Mouse (Mus musculus) forebrain, embryonic 11.5 days (tissue): ENCODE measurements around the gene Krtap1-3. TPM values are rescaled to one million over a fixed set of nuclear protein-coding genes. Genes with fewer than 3 reads are reported as not detected.

Experiments
- ATAC-seq: fragments of 200-750 bp; cut with Nextera tagmentation; replicated peaks from 2 replicates; pipeline ENCODE4 v1.8.0; 2017; ENCODE audit warnings: moderate TSS enrichment; ENCODE audit not compliant: low FRiP score
- DNase-seq: peaks from one replicate; pipeline ENCODE4 v3.0.0-alpha.2; 2017; ENCODE audit warnings: low spot score
- H3K27ac ChIP-seq: fragments of 300-500 bp; sonication (generic); 2 replicates; pipeline ENCODE4 v1.5.1; 2014; ENCODE audit warnings: low read depth, low read length
- H3K27me3 ChIP-seq: fragments of 300-500 bp; sonication (generic); 2 replicates; pipeline ENCODE4 v1.6.1; 2014; ENCODE audit warnings: mild to moderate bottlenecking, low read length, mixed read lengths; ENCODE audit not compliant: control insufficient read depth, insufficient read depth
- H3K36me3 ChIP-seq: fragments of 300-500 bp; sonication (generic); 2 replicates; pipeline ENCODE4 v1.6.1; 2014; ENCODE audit warnings: mild to moderate bottlenecking, low read length, moderate library complexity, mixed read lengths; ENCODE audit not compliant: control insufficient read depth, insufficient read depth
- H3K4me1 ChIP-seq: fragments of 300-500 bp; sonication (generic); replicated peaks from 2 replicates; pipeline ENCODE4 v1.6.1; 2014; ENCODE audit warnings: low read length, mixed read lengths; ENCODE audit not compliant: control insufficient read depth, insufficient read depth
- H3K4me2 ChIP-seq: fragments of 300-500 bp; sonication (generic); 2 replicates; pipeline ENCODE4 v1.6.1; 2014; ENCODE audit warnings: low read depth, mild to moderate bottlenecking, low read length, moderate library complexity, mixed read lengths; ENCODE audit not compliant: severe bottlenecking
- H3K4me3 ChIP-seq: fragments of 300-500 bp; sonication (generic); 2 replicates; pipeline ENCODE4 v1.5.1; 2014; ENCODE audit warnings: low read depth, low read length
- H3K9ac ChIP-seq: fragments of 300-500 bp; sonication (generic); 2 replicates; pipeline ENCODE4 v1.6.1; 2014; ENCODE audit warnings: low read length
- H3K9me3 ChIP-seq: fragments of 300-500 bp; sonication (generic); 2 replicates; pipeline ENCODE4 v1.6.1; 2016; ENCODE audit warnings: low read length, mixed read lengths; ENCODE audit not compliant: control insufficient read depth
- polyA plus RNA-seq: library from polyadenylated mRNA; unstranded; fragments of >200 nt; fragmentation: Nextera tagmentation; extraction: Ambion mirVana; gene quantifications from 2 replicates; pipeline ENCODE4 v1.2.1, GENCODE M21; 2014

Gene Krtap1-3
- polyA plus RNA-seq, 1 experiment from 2014 or later: not detected

- no peaks in the 10 kb centered on the region for H3K27me3 ChIP-seq
- H3K9me3 ChIP-seq: no peaks in the 10 kb centered on the region
- no peak overlapping the region for H3K4me3 ChIP-seq
- H3K36me3 ChIP-seq: no peaks in the 10 kb centered on the region
- DNase-seq: no peak
- no peak for ATAC-seq
- H3K4me2 ChIP-seq: no peak overlapping the region
- H3K27ac ChIP-seq: no peak overlapping the region
- H3K9ac ChIP-seq: no peak overlapping the region
- no peaks in the 10 kb centered on the region for H3K4me1 ChIP-seq
Observed at GRCm38 (mm10) chr11:99547892-99548291, 43.2 kb downstream of the Krtap1-3 start.

Other genes starting within 250 kb of the Krtap1-3 start
- gene Krt27, start 240.2 kb downstream of the Krtap1-3 start, polyA plus RNA-seq: not detected in 2 replicates
- 0.32 and 0.45 TPM in 2 replicates for gene Krt28, start 216.4 kb downstream of the Krtap1-3 start, polyA plus RNA-seq
- 26.8 and 28.3 TPM in 2 replicates for gene Krt10, start 202.0 kb downstream of the Krtap1-3 start, polyA plus RNA-seq
- 0.09 TPM in 1 of 2 replicates, not detected in the other for gene Krt12, start 169.1 kb downstream of the Krtap1-3 start, polyA plus RNA-seq
- 0.51 and 0.59 TPM in 2 replicates for gene Krt20, start 153.2 kb downstream of the Krtap1-3 start, polyA plus RNA-seq
- not detected in 2 replicates for gene Krt23, start 98.2 kb downstream of the Krtap1-3 start, polyA plus RNA-seq
- gene Krt39, start 70.0 kb downstream of the Krtap1-3 start, polyA plus RNA-seq: not detected in 2 replicates
- gene Krt40, start 48.2 kb downstream of the Krtap1-3 start, polyA plus RNA-seq: not detected in 2 replicates
- not detected in 2 replicates for gene Krtap3-3, start 40.5 kb downstream of the Krtap1-3 start, polyA plus RNA-seq
- gene Krtap3-2, start 34.5 kb downstream of the Krtap1-3 start, polyA plus RNA-seq: not detected in 2 replicates
- not detected in 2 replicates for gene Gm11939, start 31.9 kb downstream of the Krtap1-3 start, polyA plus RNA-seq
- not detected in 2 replicates for gene Krtap3-1, start 24.7 kb downstream of the Krtap1-3 start, polyA plus RNA-seq
- not detected in 2 replicates for gene Krtap1-5, start 10.3 kb downstream of the Krtap1-3 start, polyA plus RNA-seq
- not detected in 2 replicates for gene Krtap1-4, start 7.7 kb downstream of the Krtap1-3 start, polyA plus RNA-seq
- not detected in 2 replicates for gene Krtap9-3, start 6.8 kb upstream of the Krtap1-3 start, polyA plus RNA-seq
- gene Gm11938, start 12.0 kb upstream of the Krtap1-3 start, polyA plus RNA-seq: not detected in 2 replicates
- not detected in 2 replicates for gene Gm11937, start 18.9 kb upstream of the Krtap1-3 start, polyA plus RNA-seq
- not detected in 2 replicates for gene Krtap2-4, start 23.5 kb upstream of the Krtap1-3 start, polyA plus RNA-seq
- gene Gm11562, start 29.1 kb upstream of the Krtap1-3 start, polyA plus RNA-seq: not detected in 2 replicates
- not detected in 2 replicates for gene Krtap4-1, start 36.9 kb upstream of the Krtap1-3 start, polyA plus RNA-seq
- gene Krtap4-2, start 43.7 kb upstream of the Krtap1-3 start, polyA plus RNA-seq: not detected in 2 replicates
- gene Krtap4-7, start 52.8 kb upstream of the Krtap1-3 start, polyA plus RNA-seq: not detected in 2 replicates
- gene Gm11555, start 58.9 kb upstream of the Krtap1-3 start, polyA plus RNA-seq: not detected in 2 replicates
- not detected in 2 replicates for gene Gm11563, start 67.6 kb upstream of the Krtap1-3 start, polyA plus RNA-seq
- not detected in 2 replicates for gene Krtap4-6, start 74.6 kb upstream of the Krtap1-3 start, polyA plus RNA-seq
- gene Gm14190, start 99.4 kb upstream of the Krtap1-3 start, polyA plus RNA-seq: not detected in 2 replicates
- not detected in 2 replicates for gene Gm14180, start 143.0 kb upstream of the Krtap1-3 start, polyA plus RNA-seq
- gene Gm11595, start 181.6 kb upstream of the Krtap1-3 start, polyA plus RNA-seq: not detected in 2 replicates
- not detected in 2 replicates for gene Krtap4-8, start 189.4 kb upstream of the Krtap1-3 start, polyA plus RNA-seq
- gene Krtap4-9, start 193.9 kb upstream of the Krtap1-3 start, polyA plus RNA-seq: not detected in 2 replicates
- not detected in 2 replicates for gene Gm11596, start 202.1 kb upstream of the Krtap1-3 start, polyA plus RNA-seq
- gene Gm11569, start 207.6 kb upstream of the Krtap1-3 start, polyA plus RNA-seq: not detected in 2 replicates
- not detected in 2 replicates for gene Gm11554, start 213.1 kb upstream of the Krtap1-3 start, polyA plus RNA-seq
- gene Krtap4-13, start 218.6 kb upstream of the Krtap1-3 start, polyA plus RNA-seq: not detected in 2 replicates
- gene Gm11564, start 224.3 kb upstream of the Krtap1-3 start, polyA plus RNA-seq: not detected in 2 replicates
- not detected in 2 replicates for gene 2300003K06Rik, start 246.7 kb upstream of the Krtap1-3 start, polyA plus RNA-seq